Mouse (Mus musculus) midbrain, embryonic 16.5 days (tissue): Measurements from ENCODE around the gene Irgq. TPM values are rescaled to one million over a fixed set of nuclear protein-coding genes. Genes with fewer than 3 reads are reported as not detected.

Source experiments
- ATAC-seq: fragments of 200-750 bp; cut with Nextera tagmentation; 2 replicates; pipeline ENCODE4 v1.8.0; 2017; ENCODE audit warnings: moderate TSS enrichment
- H3K27ac ChIP-seq: fragments of 300-500 bp; sonication (generic); 2 replicates; pipeline ENCODE4 v1.5.1; 2014; ENCODE audit warnings: mild to moderate bottlenecking, low read length, mixed read lengths
- H3K27me3 ChIP-seq: fragments of 300-500 bp; sonication (generic); 2 replicates; pipeline ENCODE4 v1.6.1; 2014; ENCODE audit warnings: low read depth, low read length, mixed read lengths; ENCODE audit not compliant: control insufficient read depth, insufficient read depth
- H3K36me3 ChIP-seq: fragments of 300-500 bp; sonication (generic); 2 replicates; pipeline ENCODE4 v1.6.1; 2014; ENCODE audit warnings: mild to moderate bottlenecking, low read length, moderate library complexity, mixed read lengths; ENCODE audit not compliant: control insufficient read depth, insufficient read depth
- H3K4me1 ChIP-seq: fragments of 300-500 bp; sonication (generic); 2 replicates; pipeline ENCODE4 v1.6.1; 2014; ENCODE audit warnings: mild to moderate bottlenecking, low read length, mixed read lengths; ENCODE audit not compliant: control insufficient read depth, insufficient read depth
- H3K4me2 ChIP-seq: fragments of 300-500 bp; sonication (generic); 2 replicates; pipeline ENCODE4 v1.6.1; 2014; ENCODE audit warnings: mild to moderate bottlenecking, low read length, mixed read lengths
- H3K4me3 ChIP-seq: fragments of 300-500 bp; sonication (generic); 2 replicates; pipeline ENCODE4 v1.5.1; 2014; ENCODE audit warnings: low read depth, mild to moderate bottlenecking, low read length, moderate library complexity, mixed read lengths
- H3K9ac ChIP-seq: fragments of 300-500 bp; sonication (generic); 2 replicates; pipeline ENCODE4 v1.6.1; 2014; ENCODE audit warnings: low read depth, low read length, mixed read lengths
- H3K9me3 ChIP-seq: fragments of 300-500 bp; sonication (generic); replicated peaks from 2 replicates; pipeline ENCODE4 v1.6.1; 2014; ENCODE audit warnings: mild to moderate bottlenecking, low read length, mixed read lengths; ENCODE audit not compliant: control insufficient read depth, poor library complexity, severe bottlenecking
- WGBS: fragments of 180-500 bp; shearing (Covaris S2); extraction: QIAGEN DNeasy Blood & Tissue Kit; methylation state at CpG from one replicate; pipeline ENCODE4 v1.1.7; 2014; 5-methylcytosine and 5-hydroxymethylcytosine counted together
- polyA plus RNA-seq: library from polyadenylated mRNA; unstranded; fragments of >200 nt; fragmentation: Nextera tagmentation; extraction: Ambion mirVana; gene quantifications from 2 replicates; pipeline ENCODE4 v1.2.1, GENCODE M21; 2015

Gene Irgq
- polyA plus RNA-seq, 1 experiment from 2014 or later: 26.9 TPM

DNA sequence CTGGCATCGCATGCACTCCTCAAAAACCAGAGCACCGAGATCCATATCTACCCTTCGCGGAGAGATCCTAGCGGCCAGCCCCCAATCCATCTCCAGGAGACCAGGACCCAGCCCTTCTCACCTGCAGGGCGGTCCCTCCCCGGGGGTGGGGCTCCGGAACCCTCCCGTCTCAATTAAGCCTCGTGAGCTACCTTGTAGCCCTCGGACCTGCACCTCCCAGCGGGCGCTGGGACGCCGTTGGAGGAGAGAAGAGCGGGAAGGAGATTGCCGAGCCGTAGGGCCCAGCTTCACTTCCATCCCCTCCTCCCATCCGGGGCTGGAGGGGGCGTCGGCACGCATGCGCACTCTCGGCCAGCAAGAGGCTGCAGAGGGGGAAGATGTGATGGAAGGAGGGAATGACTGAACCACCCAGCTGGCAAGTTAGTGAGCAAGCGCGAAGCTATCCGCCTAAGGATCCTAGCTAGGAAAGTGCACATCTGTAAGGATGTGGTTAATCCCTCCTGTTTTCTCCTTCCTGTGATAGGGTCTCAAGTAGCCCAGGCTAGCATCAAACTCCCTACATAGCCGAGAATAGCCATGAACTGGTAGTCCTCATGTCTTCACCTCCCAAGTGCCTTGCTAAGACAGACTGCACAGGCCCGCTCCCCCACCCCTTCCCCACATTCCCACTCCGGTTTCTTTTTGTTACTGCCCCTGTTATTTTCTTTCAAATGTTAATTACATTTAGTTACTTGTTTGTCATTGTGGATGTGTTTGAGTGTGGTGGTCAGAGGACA lies 57.0 kb downstream of the Irgq start, which contains the start of the genes Ethe1 and Zfp575:
Ethe1 (plus strand) TSS at position 214 of the 776 bp plus-strand sequence.
Zfp575 (minus strand) TSS at position 312 of the 776 bp plus-strand sequence.
- H3K4me3 ChIP-seq: peak within 1 kb of the TSS; percentile 61
- peaks cover 11% of the 10 kb centered on the region for H3K27me3 ChIP-seq
- peak within 1 kb of the TSS; percentile 83 for H3K9ac ChIP-seq
- 5% methylated on average over 30 of the region's 30 CpGs for WGBS
- H3K4me2 ChIP-seq: peak within 1 kb of the TSS; percentile 61
- H3K36me3 ChIP-seq: no peaks in the 10 kb centered on the region
- H3K27ac ChIP-seq: peak within 1 kb of the TSS; percentile 78
- 0 out of 2 replicates have a peak, but pooled peaks cover 3% of the 10 kb centered on the region for H3K9me3 ChIP-seq
- peaks cover 10% of the 10 kb centered on the region for H3K4me1 ChIP-seq
- peak; percentile 78 for ATAC-seq

Other genes starting within 250 kb of the Irgq start
- 46.2 and 46.3 TPM in 2 replicates for gene Zfp61, start 229.5 kb upstream of the Irgq start, polyA plus RNA-seq
- gene Zfp94, start 214.0 kb upstream of the Irgq start, polyA plus RNA-seq: 22.2 and 23.1 TPM in 2 replicates
- 0.29 TPM in 1 of 2 replicates, not detected in the other for gene Tescl, start 196.8 kb upstream of the Irgq start, polyA plus RNA-seq
- not detected in 2 replicates for gene Lypd5, start 181.5 kb upstream of the Irgq start, polyA plus RNA-seq
- gene Kcnn4, start 160.4 kb upstream of the Irgq start, polyA plus RNA-seq: 0.81 and 0.84 TPM in 2 replicates
- gene Smg9, start 131.1 kb upstream of the Irgq start, polyA plus RNA-seq: 38.3 and 39.4 TPM in 2 replicates
- not detected in 2 replicates for gene Irgc1, start 78.4 kb upstream of the Irgq start, polyA plus RNA-seq
- gene Plaur, start 68.2 kb upstream of the Irgq start, polyA plus RNA-seq: 1.6 and 1.8 TPM in 2 replicates
- 63.2 and 75.3 TPM in 2 replicates for gene Cadm4, start 48.7 kb upstream of the Irgq start, polyA plus RNA-seq
- 298 and 327 TPM in 2 replicates for gene Zfp428, start 23.7 kb upstream of the Irgq start, polyA plus RNA-seq
- 1.6 and 1.7 TPM in 2 replicates for gene AC161166.1, start 18.2 kb upstream of the Irgq start, polyA plus RNA-seq
- gene Pinlyp, start 15.4 kb downstream of the Irgq start, polyA plus RNA-seq: not detected in 2 replicates
- gene Xrcc1, start 15.6 kb downstream of the Irgq start, polyA plus RNA-seq: 66.1 and 66.9 TPM in 2 replicates
- 26.5 and 30.7 TPM in 2 replicates for gene Ethe1, start 56.9 kb downstream of the Irgq start, polyA plus RNA-seq
- gene Zfp575, start 57.0 kb downstream of the Irgq start, polyA plus RNA-seq: 18.2 and 20.9 TPM in 2 replicates
- gene Phldb3, start 80.1 kb downstream of the Irgq start, polyA plus RNA-seq: not detected in 2 replicates
- 0.36 and 0.45 TPM in 2 replicates for gene Lypd3, start 105.9 kb downstream of the Irgq start, polyA plus RNA-seq
- not detected in 2 replicates for gene Tex101, start 146.0 kb downstream of the Irgq start, polyA plus RNA-seq
- gene BC049730, start 178.6 kb downstream of the Irgq start, polyA plus RNA-seq: not detected in 2 replicates
- gene Gm4763, start 196.2 kb downstream of the Irgq start, polyA plus RNA-seq: not detected in 2 replicates
- 0.46 and 0.62 TPM in 2 replicates for gene Cd177, start 229.6 kb downstream of the Irgq start, polyA plus RNA-seq
- 0.24 and 0.25 TPM in 2 replicates for gene Ceacam10, start 246.5 kb downstream of the Irgq start, polyA plus RNA-seq